Mouse (Mus musculus) cerebellum, adult 2 months (tissue): ENCODE results near the gene Flvcr1.

Experiments
- CTCF ChIP-seq: fragments of 200-500 bp; IDR thresholded peaks from 2 replicates; pipeline ENCODE4 v1.5.1; 2011; ENCODE audit warnings: low read depth, mild to moderate bottlenecking, control low read depth, low read length, moderate library complexity, borderline replicate concordance; ENCODE audit not compliant: insufficient read depth
- POLR2A ChIP-seq: fragments of 200-500 bp; IDR thresholded peaks from 2 replicates; pipeline ENCODE4 v1.6.1; 2011; ENCODE audit warnings: low read length, control low read depth, borderline replicate concordance; ENCODE audit not compliant: insufficient read depth

GRCm38 (mm10) chr1:191000686-191001085 lies 25.3 kb downstream of the Flvcr1 start:
- TF ChIP-seq CTCF: no peak
- TF ChIP-seq POLR2A: no peak
